Mouse (Mus musculus) ES-E14 (cell line): Measurements from ENCODE around the gene Pou2f2.

Source experiments
- CHD2 ChIP-seq: IDR thresholded peaks from 2 replicates; pipeline ENCODE4 v1.6.1; 2014; ENCODE audit warnings: mild to moderate bottlenecking, low read depth, low read length, inconsistent platforms
- HCFC1 ChIP-seq: IDR thresholded peaks from 2 replicates; pipeline ENCODE4 v1.6.1; 2012; ENCODE audit warnings: low read length, inconsistent platforms, borderline replicate concordance; ENCODE audit not compliant: insufficient read depth
- ZC3H11A ChIP-seq: IDR thresholded peaks from 2 replicates; pipeline ENCODE4 v1.6.1; 2012; ENCODE audit warnings: low read depth, mild to moderate bottlenecking, inconsistent platforms, low read length, borderline replicate concordance
- ZNF384 ChIP-seq: IDR thresholded peaks from 2 replicates; pipeline ENCODE4 v1.6.1; 2012; ENCODE audit warnings: low read depth, low read length, inconsistent platforms

DNA sequence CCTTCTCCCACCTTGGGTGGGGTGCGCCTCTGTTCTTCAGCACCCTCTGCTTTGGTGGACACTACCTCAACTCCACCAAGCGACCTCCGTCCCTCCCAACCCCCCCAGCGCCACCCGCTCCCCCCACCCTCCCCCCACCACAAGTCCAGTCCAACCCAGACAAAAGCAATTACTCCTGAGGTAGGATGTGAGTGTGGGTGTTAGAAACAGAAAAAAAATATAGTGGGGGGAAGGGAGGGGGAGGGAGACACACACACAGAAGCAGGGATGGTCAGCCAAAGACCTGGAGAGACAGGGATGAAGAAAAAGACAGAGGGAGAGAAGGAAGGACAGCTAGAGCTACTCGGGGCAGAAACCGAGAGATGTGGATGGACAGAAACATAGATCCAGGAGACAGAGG lies 25.7 kb downstream of the Pou2f2 start:
- TF ChIP-seq HCFC1, result no peak
- TF ChIP-seq CHD2, result no peak
- TF ChIP-seq ZNF384, result no peak
- no peak for TF ChIP-seq ZC3H11A
